Mouse (Mus musculus) myocyte (in vitro differentiated cells): ENCODE measurements at regions not wholly inside any gene's neighbourhood (a gene's known extent, or its start where the extent isn't known, plus 50 kb on each side); places are given as distances from the start of the nearest gene placed in this dataset.

Source experiments
- H3K27me3 ChIP-seq: one replicate; pipeline ENCODE4 v1.6.1; 2011; ENCODE audit not compliant: control insufficient read depth, insufficient read depth, insufficient read length
- H3K36me3 ChIP-seq: one replicate; pipeline ENCODE4 v1.6.1; 2011; ENCODE audit not compliant: control insufficient read depth, insufficient read depth
- H3K4me2 ChIP-seq: one replicate; pipeline ENCODE4 v1.6.1; 2011; ENCODE audit warnings: low read depth, control low read depth
- H3K4me3 ChIP-seq: one replicate; pipeline ENCODE4 v1.5.1; 2011; ENCODE audit warnings: mild to moderate bottlenecking, control low read depth, moderate library complexity
- H3K79me2 ChIP-seq: one replicate; pipeline ENCODE4 v1.6.1; 2011; ENCODE audit not compliant: control insufficient read depth, insufficient read depth
- H3ac ChIP-seq: one replicate; pipeline ENCODE4 v1.6.1; 2011; ENCODE audit not compliant: control insufficient read depth, insufficient read length
- CEBPB ChIP-seq: IDR thresholded peaks from 2 replicates; pipeline ENCODE4 v1.6.1; 2011; ENCODE audit warnings: mild to moderate bottlenecking, moderate library complexity; ENCODE audit not compliant: poor library complexity, insufficient read depth, severe bottlenecking
- E2F4 ChIP-seq: IDR thresholded peaks from one replicate; pipeline ENCODE4 v1.6.1; 2011; ENCODE audit warnings: mild to moderate bottlenecking, control low read depth, moderate library complexity; ENCODE audit not compliant: insufficient read depth
- MAX ChIP-seq: IDR thresholded peaks from one replicate; pipeline ENCODE4 v1.6.1; 2011; ENCODE audit warnings: low read depth, mild to moderate bottlenecking, control low read depth
- MYOD1 ChIP-seq, 3 experiments: IDR thresholded peaks; one replicate each; pipeline ENCODE4 v1.6.1; 2011; ENCODE audit warnings: control low read depth in 2 of 3, low read depth in 2 of 3, mild to moderate bottlenecking in 2 of 3, moderate library complexity in 1 of 3; ENCODE audit not compliant: insufficient read length in 2 of 3, control insufficient read depth in 1 of 3
- MYOG ChIP-seq, 3 experiments: IDR thresholded peaks; one replicate each; pipeline ENCODE4 v1.6.1; 2011; ENCODE audit warnings: control low read depth in 2 of 3, low read depth in 2 of 3, mild to moderate bottlenecking in 2 of 3; ENCODE audit not compliant: insufficient read length in 2 of 3, control insufficient read depth in 1 of 3, insufficient read depth in 1 of 3
- POLR2A ChIP-seq: IDR thresholded peaks from one replicate; pipeline ENCODE4 v1.6.1; 2011; ENCODE audit warnings: low read depth, mild to moderate bottlenecking, control low read depth, moderate library complexity; ENCODE audit not compliant: insufficient read length
- POLR2AphosphoS2 ChIP-seq: IDR thresholded peaks from one replicate; pipeline ENCODE4 v1.6.1; 2011; ENCODE audit warnings: low read depth, control low read depth; ENCODE audit not compliant: insufficient read length
- REST ChIP-seq: IDR thresholded peaks from one replicate; pipeline ENCODE4 v1.6.1; 2011; ENCODE audit warnings: mild to moderate bottlenecking, control low read depth, moderate library complexity; ENCODE audit not compliant: insufficient read depth, insufficient read length
- SRF ChIP-seq: IDR thresholded peaks from one replicate; pipeline ENCODE4 v1.6.1; 2011; ENCODE audit warnings: low read depth; ENCODE audit not compliant: control insufficient read depth, insufficient read length
- TCF12 ChIP-seq: IDR thresholded peaks from one replicate; pipeline ENCODE4 v1.6.1; 2011; ENCODE audit warnings: mild to moderate bottlenecking, control low read depth; ENCODE audit not compliant: poor library complexity, insufficient read depth, severe bottlenecking
- TCF3 ChIP-seq: IDR thresholded peaks from one replicate; pipeline ENCODE4 v1.6.1; 2011; ENCODE audit warnings: low read depth, control low read depth; ENCODE audit not compliant: insufficient read length
- USF1 ChIP-seq: IDR thresholded peaks from one replicate; pipeline ENCODE4 v1.6.1; 2011; ENCODE audit warnings: low read depth, mild to moderate bottlenecking, control low read depth, moderate library complexity

DNA sequence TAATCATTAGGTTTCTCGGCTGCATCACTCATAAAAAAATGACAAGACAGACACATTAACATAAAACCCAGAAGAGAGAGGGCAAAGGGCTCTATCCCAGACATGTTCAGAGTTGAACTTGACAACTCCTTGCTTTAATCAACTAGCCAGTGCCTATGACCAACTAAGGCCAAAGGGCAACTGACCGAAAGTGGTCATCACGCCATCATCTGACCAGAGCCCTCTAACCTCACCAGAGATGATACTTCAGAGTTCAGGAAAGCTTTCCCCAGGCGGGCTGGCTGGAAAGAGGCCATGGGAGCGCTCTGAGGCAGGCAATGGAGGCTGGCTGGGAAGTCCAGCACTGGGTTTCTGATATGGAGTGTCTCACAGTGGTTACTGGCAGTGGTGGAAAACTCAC, 80.6 kb downstream of the Dad1 start:
- no peaks in the 10 kb centered on the region for H3K27me3 ChIP-seq
- H3K36me3 ChIP-seq = no peaks in the 10 kb centered on the region
- no peaks in the 10 kb centered on the region for H3K79me2 ChIP-seq
- no peak overlapping the region for H3K4me2 ChIP-seq
- no peak overlapping the region for H3K4me3 ChIP-seq
- H3ac ChIP-seq = no peak overlapping the region
- no peak for TF ChIP-seq REST
- TF ChIP-seq SRF = no peak
- TF ChIP-seq MYOG (IDR thresholded peaks at IDR 0.05; ENCODE audit: control insufficient read depth in 1 of 3, insufficient read depth in 1 of 3, insufficient read length in 2 of 3, low read depth in 2 of 3) = no peak
- no peak for TF ChIP-seq TCF12
- no peak for TF ChIP-seq TCF3

- no peak overlapping the region for H3K4me3 ChIP-seq
- no peak overlapping the region for H3ac ChIP-seq
- no peaks in the 10 kb centered on the region for H3K79me2 ChIP-seq
- no peaks in the 10 kb centered on the region for H3K27me3 ChIP-seq
- H3K4me2 ChIP-seq = no peak overlapping the region
- H3K36me3 ChIP-seq = no peaks in the 10 kb centered on the region
- no peak for TF ChIP-seq POLR2A
- no peak for TF ChIP-seq POLR2AphosphoS2
- no peak for TF ChIP-seq TCF3
- TF ChIP-seq CEBPB = no peak
- no peak for TF ChIP-seq MYOD1 (IDR thresholded peaks at IDR 0.05; ENCODE audit: control insufficient read depth in 1 of 3, insufficient read length in 2 of 3, low read depth in 2 of 3)
- no peak for TF ChIP-seq SRF
- TF ChIP-seq MAX = no peak
- TF ChIP-seq TCF12 = no peak
- TF ChIP-seq MYOG (IDR thresholded peaks at IDR 0.05; ENCODE audit: control insufficient read depth in 1 of 3, insufficient read depth in 1 of 3, insufficient read length in 2 of 3, low read depth in 2 of 3) = no peak
- TF ChIP-seq USF1 = no peak
- TF ChIP-seq REST = no peak
These were observed 84.7 kb downstream of the Dad1 start for GRCm38 (mm10) chr14:54169254-54169653.

DNA sequence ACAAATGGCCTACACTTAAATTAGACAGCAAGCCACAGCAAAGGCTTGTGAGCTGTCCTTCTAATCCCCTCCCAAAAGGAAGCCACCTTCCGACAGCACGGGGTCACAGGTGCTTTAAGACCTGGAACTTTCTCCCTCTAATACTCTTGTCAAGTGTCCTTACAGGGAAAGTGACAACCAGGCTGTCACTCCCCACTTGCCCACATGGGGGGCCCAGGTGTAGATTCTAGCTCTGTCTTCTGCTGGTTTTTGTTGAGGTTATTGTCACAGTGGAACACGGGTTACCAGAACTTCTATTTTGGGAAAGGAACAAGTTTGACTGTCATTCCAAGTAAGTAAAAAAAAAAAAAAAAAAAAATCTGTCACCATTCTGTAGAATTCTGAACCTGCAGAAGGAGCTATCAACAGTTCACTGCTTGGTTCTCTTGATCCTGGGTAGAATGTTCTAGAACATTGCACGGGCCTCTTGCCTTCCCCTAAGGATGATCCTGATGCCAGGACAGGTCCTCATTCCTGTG, 85.4 kb downstream of the Dad1 start:
- H3K27me3 ChIP-seq = no peaks in the 10 kb centered on the region
- H3ac ChIP-seq = no peak overlapping the region
- no peaks in the 10 kb centered on the region for H3K36me3 ChIP-seq
- no peak overlapping the region for H3K4me2 ChIP-seq
- TF ChIP-seq E2F4 (no peak), TCF3 (no peak), POLR2A (no peak), MAX (no peak), SRF (no peak), TCF12 (no peak), USF1 (no peak), REST (no peak), MYOG (IDR thresholded peaks at IDR 0.05; ENCODE audit: control insufficient read depth in 1 of 3, insufficient read depth in 1 of 3, insufficient read length in 2 of 3, low read depth in 2 of 3) (no peak), CEBPB (no peak), POLR2AphosphoS2 (no peak), MYOD1 (IDR thresholded peaks at IDR 0.05; ENCODE audit: control insufficient read depth in 1 of 3, insufficient read length in 2 of 3, low read depth in 2 of 3) (no peak)
- no peaks in the 10 kb centered on the region for H3K79me2 ChIP-seq
- no peak overlapping the region for H3K4me3 ChIP-seq

- H3K4me3 ChIP-seq = no peak overlapping the region
- no peaks in the 10 kb centered on the region for H3K36me3 ChIP-seq
- H3K79me2 ChIP-seq = no peaks in the 10 kb centered on the region
- no peaks in the 10 kb centered on the region for H3K27me3 ChIP-seq
- TF ChIP-seq MYOG (IDR thresholded peaks at IDR 0.05; ENCODE audit: control insufficient read depth in 1 of 3, insufficient read depth in 1 of 3, insufficient read length in 2 of 3, low read depth in 2 of 3) (no peak), REST (no peak), SRF (no peak), MAX (no peak), TCF3 (no peak), E2F4 (no peak)
- H3K4me2 ChIP-seq = no peak overlapping the region
- H3ac ChIP-seq = no peak overlapping the region
These were observed 87.8 kb downstream of the Dad1 start for GRCm38 (mm10) chr14:54166057-54166456.

GRCm38 (mm10) chr14:54164874-54165273, 89.0 kb downstream of the Dad1 start:
- TF ChIP-seq TCF3 = no peak
- no peak for TF ChIP-seq TCF12
- TF ChIP-seq MAX = no peak
- no peak for TF ChIP-seq CEBPB
- TF ChIP-seq POLR2A = no peak
- H3K4me2 ChIP-seq = no peak overlapping the region
- H3K27me3 ChIP-seq = no peaks in the 10 kb centered on the region
- H3K4me3 ChIP-seq = no peak overlapping the region
- no peak overlapping the region for H3ac ChIP-seq
- H3K36me3 ChIP-seq = no peaks in the 10 kb centered on the region
- H3K79me2 ChIP-seq = no peaks in the 10 kb centered on the region
